Mouse (Mus musculus) neural tube, embryonic 15.5 days (tissue): ENCODE results near the gene Sqstm1. TPM values are rescaled to one million over a fixed set of nuclear protein-coding genes. Genes with fewer than 3 reads are reported as not detected.

Experiments used
- ATAC-seq: fragments of 200-750 bp; cut with Nextera tagmentation; 2 replicates; pipeline ENCODE4 v1.8.0; 2017; ENCODE audit warnings: mild to moderate bottlenecking, moderate TSS enrichment, moderate library complexity; ENCODE audit not compliant: low FRiP score
- H3K27ac ChIP-seq: fragments of 300-500 bp; sonication (generic); replicated peaks from 2 replicates; pipeline ENCODE4 v1.5.1; 2015; ENCODE audit warnings: mild to moderate bottlenecking, inconsistent platforms
- H3K27me3 ChIP-seq: fragments of 300-500 bp; sonication (generic); replicated peaks from 2 replicates; pipeline ENCODE4 v1.6.1; 2015; ENCODE audit warnings: inconsistent platforms
- H3K36me3 ChIP-seq: fragments of 300-500 bp; sonication (generic); 2 replicates; pipeline ENCODE4 v1.6.1; 2015; ENCODE audit warnings: inconsistent platforms
- H3K4me1 ChIP-seq: fragments of 300-500 bp; sonication (generic); 2 replicates; pipeline ENCODE4 v1.6.1; 2015; ENCODE audit warnings: inconsistent platforms
- H3K4me2 ChIP-seq: fragments of 300-500 bp; sonication (generic); 2 replicates; pipeline ENCODE4 v1.6.1; 2015; ENCODE audit warnings: inconsistent platforms, mild to moderate bottlenecking, moderate library complexity
- H3K4me3 ChIP-seq: fragments of 300-500 bp; sonication (generic); replicated peaks from 2 replicates; pipeline ENCODE4 v1.5.1; 2015; ENCODE audit warnings: mild to moderate bottlenecking, inconsistent platforms
- H3K9ac ChIP-seq: fragments of 300-500 bp; sonication (generic); replicated peaks from 2 replicates; pipeline ENCODE4 v1.6.1; 2015; ENCODE audit warnings: mild to moderate bottlenecking, inconsistent platforms
- H3K9me3 ChIP-seq: fragments of 300-500 bp; sonication (generic); replicated peaks from 2 replicates; pipeline ENCODE4 v1.6.1; 2016; ENCODE audit warnings: inconsistent platforms
- WGBS: fragments of 180-500 bp; shearing (Covaris S2); methylation state at CpG from one replicate; pipeline ENCODE4 v1.1.7; 2015; ENCODE audit warnings: mixed read lengths; 5-methylcytosine and 5-hydroxymethylcytosine counted together
- polyA plus RNA-seq: library from polyadenylated mRNA; unstranded; fragments of >200 nt; fragmentation: Nextera tagmentation; extraction: Ambion mirVana; gene quantifications from 2 replicates; pipeline ENCODE4 v1.2.1, GENCODE M21; 2015

The Sqstm1 gene
- polyA plus RNA-seq, 1 experiment from 2014 or later: 450 TPM

DNA sequence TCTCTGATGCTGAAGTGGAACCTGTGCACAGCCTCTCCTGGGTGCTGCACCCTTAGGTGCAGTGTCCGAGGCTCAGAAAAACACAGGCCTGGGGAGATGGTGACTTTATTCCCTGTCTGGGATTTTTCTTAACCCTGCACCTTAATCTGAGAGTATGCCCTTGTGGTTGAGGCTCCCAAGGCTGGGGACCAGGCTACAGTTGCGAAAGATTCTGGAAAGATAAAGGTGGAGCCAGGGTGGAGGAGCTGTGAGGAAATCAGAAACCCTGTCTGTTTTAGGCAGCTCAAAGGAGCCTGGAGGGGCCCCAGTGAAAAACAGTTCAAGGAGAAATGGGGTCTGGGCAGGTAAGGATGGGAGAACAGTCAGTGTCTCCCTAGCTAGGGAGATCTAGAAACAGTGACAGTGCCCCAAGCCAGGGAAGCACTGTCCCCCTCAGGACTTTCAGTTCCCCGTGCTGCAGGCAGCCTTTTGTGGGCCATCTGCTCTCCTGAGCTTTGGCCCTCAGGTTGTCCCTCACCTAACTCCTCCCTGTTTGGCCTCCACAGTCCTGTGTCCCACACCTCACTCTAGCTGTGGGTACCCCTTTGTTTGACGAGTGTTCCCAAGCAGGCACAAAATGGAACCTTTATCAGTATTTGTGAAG lies 6.2 kb upstream of the Sqstm1 start:
- Histone ChIP-seq H3K27ac (no peak overlapping the region), H3K36me3 (no peaks in the 10 kb centered on the region), H3K4me1 (peaks cover 22% of the 10 kb centered on the region), H3K9ac (no peak overlapping the region), H3K4me3 (no peak overlapping the region), H3K27me3 (no peaks in the 10 kb centered on the region), H3K4me2 (no peak overlapping the region), H3K9me3 (no peaks in the 10 kb centered on the region)
- 84% methylated on average over 4 of the region's 4 CpGs for WGBS
- no peak for ATAC-seq

DNA sequence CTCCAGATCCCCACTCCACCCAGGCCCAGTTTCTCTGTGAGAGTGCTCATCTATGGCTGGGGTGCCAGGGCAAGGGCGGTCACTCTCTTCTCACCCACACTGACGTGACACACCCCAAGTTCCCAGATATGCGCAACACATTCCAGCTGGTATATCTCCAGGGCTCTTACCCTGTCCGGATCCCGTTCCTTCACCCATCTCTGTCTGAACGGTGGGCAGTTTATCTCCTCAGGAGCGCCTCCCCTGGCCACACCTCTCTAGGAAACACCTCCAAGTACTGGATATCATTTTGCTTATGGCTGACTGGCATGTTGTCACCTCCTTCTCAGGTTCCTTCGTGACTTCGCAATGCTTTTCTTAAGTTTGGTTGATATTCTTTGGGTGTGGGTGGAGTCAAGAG lies 5.0 kb upstream of the Sqstm1 start:
- no peaks in the 10 kb centered on the region for H3K9me3 ChIP-seq
- H3K27ac ChIP-seq: peak overlapping the region; percentile 48; the same call in 1 of the 2 replicates
- peaks cover 32% of the 10 kb centered on the region for H3K4me1 ChIP-seq
- ATAC-seq: no peak
- H3K4me2 ChIP-seq: peak overlapping the region; percentile 35
- H3K4me3 ChIP-seq: no peak overlapping the region
- no peaks in the 10 kb centered on the region for H3K27me3 ChIP-seq
- H3K36me3 ChIP-seq: no peaks in the 10 kb centered on the region
- H3K9ac ChIP-seq: 0 out of 2 replicates have a peak overlapping the region, but pooled peaks have one; percentile 21
- 27% methylated on average over 9 of the region's 9 CpGs for WGBS

DNA sequence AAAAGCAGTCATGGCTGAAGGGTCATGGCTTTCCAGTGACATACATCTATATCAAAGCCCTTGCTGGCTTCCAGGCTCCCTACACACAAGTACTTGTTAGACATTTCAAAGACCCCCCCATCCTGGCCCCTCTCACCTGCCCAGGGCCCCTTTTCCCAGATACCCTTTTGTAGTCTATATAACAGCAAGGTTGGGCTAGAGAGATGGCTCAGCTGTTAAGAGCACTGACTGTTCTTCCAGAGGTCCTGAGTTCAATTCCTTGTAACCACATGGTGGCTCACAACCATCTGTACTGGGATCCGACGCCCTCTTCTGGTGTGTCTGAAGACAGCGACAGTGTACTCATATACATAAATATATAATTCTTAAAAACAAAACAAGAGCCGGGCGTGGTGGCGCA lies 4.0 kb upstream of the Sqstm1 start:
- H3K9me3 ChIP-seq: no peaks in the 10 kb centered on the region
- WGBS: 92% methylated on average over 6 of the region's 6 CpGs
- H3K9ac ChIP-seq: no peak overlapping the region
- H3K36me3 ChIP-seq: no peaks in the 10 kb centered on the region
- H3K4me3 ChIP-seq: no peak overlapping the region
- peaks cover 33% of the 10 kb centered on the region for H3K4me1 ChIP-seq
- H3K27me3 ChIP-seq: no peaks in the 10 kb centered on the region
- no peak for ATAC-seq
- H3K27ac ChIP-seq: no peak overlapping the region
- H3K4me2 ChIP-seq: no peak overlapping the region

DNA sequence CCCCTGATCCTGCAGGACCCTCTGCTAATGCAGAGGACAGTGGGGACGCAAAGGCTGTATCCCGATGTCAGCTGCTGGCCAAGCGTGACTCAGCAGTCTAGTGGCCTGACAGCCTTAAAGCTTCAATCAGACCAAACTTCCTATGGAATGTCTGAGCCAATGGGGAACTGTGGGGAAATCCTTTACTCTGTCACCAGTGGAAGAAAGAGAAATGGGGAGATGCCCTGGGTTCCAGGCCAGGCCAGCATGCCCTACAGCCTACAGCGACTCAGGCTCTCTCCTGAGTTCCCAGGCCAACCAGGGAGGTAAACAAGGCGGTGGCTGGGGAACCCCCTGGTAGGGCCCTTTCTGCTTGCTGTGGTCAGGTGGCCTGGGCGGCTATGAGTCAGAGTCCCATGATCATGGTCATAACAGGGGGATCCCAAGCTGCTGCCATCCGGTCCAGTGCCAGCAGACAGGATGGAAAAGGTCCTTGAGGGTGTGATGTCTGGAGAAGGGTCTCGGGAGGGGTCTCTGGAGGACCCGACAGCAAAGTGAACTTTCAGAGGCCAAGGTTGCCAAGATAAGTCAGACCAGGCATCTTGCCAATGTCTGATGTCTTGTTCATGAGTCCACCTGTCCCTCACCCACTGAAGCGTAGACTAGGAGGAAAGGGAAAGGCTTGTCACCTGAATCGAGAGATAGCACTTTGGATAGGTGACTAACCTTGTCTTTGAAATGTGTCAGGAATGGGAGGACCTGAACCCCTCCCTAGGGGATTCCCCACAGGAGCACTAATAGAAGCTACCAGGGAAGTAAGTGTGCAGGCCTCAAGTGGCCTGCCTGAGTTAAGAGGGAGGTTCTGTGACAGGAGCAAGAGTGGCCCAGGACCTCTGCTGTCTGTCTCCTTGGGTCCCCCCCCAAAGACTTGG lies 2.5 kb upstream of the Sqstm1 start:
- ATAC-seq: no peak
- Histone ChIP-seq H3K36me3 (no peaks in the 10 kb centered on the region), H3K27me3 (no peaks in the 10 kb centered on the region), H3K4me2 (no peak overlapping the region), H3K9ac (no peak overlapping the region), H3K4me1 (peaks cover 43% of the 10 kb centered on the region), H3K4me3 (no peak overlapping the region), H3K27ac (no peak overlapping the region), H3K9me3 (no peaks in the 10 kb centered on the region)
- WGBS: 71% methylated on average over 11 of the region's 11 CpGs

DNA sequence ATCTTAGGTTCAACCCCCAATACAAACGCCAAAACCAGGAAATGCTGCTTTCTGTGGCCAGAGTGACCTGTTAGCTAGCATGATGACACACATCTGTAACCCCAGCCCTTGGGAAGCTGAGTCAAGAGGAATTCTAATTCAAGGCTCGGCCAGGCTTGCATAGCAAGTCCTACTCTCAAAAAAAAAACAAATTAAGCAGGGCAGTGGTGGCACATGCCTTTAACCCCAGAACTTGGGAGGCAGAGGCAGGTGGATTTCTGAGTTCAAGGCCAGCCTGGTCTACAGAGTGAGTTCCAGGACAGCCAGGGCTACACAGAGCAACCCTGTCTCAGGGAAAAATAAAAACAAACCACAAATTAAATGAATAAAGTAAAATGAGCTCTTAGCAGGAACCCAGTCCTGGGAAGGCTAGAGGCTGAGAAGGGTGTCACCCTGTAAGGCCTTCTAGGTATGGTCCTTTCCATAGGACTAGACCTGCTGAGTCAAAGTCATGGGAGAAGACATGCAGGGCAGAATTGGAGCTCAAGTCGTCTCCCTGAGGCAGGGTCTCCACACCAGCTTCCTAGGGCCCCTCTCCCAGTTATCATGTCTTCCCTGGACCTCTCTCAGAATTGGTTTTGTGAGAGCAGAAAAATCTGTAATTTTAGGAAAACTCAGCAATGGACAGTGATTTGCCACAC lies 1.6 kb upstream of the Sqstm1 start:
- H3K4me3 ChIP-seq: no peak overlapping the region
- H3K9me3 ChIP-seq: no peaks in the 10 kb centered on the region
- peaks cover 46% of the 10 kb centered on the region for H3K4me1 ChIP-seq
- peaks cover 8% of the 10 kb centered on the region for H3K36me3 ChIP-seq
- WGBS: 76% methylated on average over 3 of the region's 3 CpGs
- H3K9ac ChIP-seq: no peak overlapping the region
- no peaks in the 10 kb centered on the region for H3K27me3 ChIP-seq
- H3K4me2 ChIP-seq: no peak overlapping the region
- H3K27ac ChIP-seq: no peak overlapping the region
- no peak for ATAC-seq

DNA sequence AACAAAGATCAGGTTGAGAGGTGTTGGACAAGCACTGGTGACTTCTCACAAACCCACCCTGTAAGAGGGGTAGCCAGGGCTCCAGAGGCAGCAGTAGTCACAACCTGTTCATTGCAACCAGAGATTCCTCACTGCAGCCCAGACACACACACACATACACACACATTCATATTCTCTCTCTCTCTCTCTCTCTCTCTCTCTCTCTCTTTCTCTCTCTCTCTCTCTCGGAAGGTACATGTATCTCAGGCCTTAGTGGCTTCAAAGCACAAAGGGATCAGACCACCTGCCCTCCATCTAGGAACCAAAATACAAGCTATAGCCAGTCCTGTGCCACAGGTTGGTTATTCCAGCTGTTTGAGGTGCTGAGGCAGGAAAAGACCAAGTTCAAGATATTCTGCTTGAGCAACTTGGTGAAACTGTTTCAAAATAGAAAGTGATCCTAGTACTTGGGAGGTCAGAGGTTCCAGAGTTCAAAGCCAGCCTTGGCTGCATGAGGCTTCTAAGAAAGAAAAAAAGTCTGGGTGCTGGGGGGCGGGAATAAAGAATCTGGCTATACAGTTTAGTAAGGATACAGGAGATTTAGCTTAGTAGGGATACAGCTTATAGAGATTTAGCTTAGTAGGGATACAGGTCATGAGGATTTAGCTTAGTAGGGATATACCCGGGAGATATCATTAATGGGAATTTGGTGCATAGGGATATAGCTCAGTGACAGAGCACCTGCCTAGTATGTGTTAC lies 864 bp upstream of the Sqstm1 start:
- Histone ChIP-seq H3K4me2 (peak overlapping the region; percentile 75), H3K36me3 (peaks cover 15% of the 10 kb centered on the region), H3K9ac (peak overlapping the region; percentile 99), H3K4me1 (peaks cover 46% of the 10 kb centered on the region), H3K27ac (peak overlapping the region; percentile 98), H3K9me3 (no peaks in the 10 kb centered on the region), H3K4me3 (peak overlapping the region; percentile 98), H3K27me3 (no peaks in the 10 kb centered on the region)
- no peak for ATAC-seq
- WGBS: 93% methylated on average over 3 of the region's 3 CpGs

DNA sequence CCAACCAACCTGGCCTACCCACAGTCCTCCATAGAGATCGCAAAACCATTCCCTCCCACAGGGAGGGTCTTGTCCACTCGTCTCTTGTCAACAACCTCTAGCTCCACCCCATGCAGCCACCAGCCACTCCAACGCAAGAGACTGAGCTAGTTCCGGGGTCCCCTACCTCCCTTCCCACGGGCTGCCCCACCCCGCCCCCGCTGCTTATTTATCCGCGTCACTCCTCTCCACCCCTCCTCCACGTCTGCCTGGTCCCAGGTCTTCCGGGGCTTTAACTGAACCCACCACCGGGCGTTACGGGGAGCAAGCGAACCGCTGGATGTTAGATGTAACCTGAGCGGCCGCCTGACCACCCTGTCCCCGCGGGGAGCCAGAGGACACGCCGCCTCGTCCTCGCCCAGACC lies 524 bp downstream of the Sqstm1 start:
- Histone ChIP-seq H3K27me3 (no peaks in the 10 kb centered on the region), H3K4me1 (peaks cover 33% of the 10 kb centered on the region), H3K4me2 (peak overlapping the region; percentile 75), H3K36me3 (peaks cover 29% of the 10 kb centered on the region), H3K9ac (peak overlapping the region; percentile 99), H3K9me3 (no peaks in the 10 kb centered on the region), H3K27ac (peak overlapping the region; percentile 98), H3K4me3 (peak overlapping the region; percentile 98)
- WGBS: under 1% methylated on average over 24 of the region's 24 CpGs
- ATAC-seq: peak; percentile 93

DNA sequence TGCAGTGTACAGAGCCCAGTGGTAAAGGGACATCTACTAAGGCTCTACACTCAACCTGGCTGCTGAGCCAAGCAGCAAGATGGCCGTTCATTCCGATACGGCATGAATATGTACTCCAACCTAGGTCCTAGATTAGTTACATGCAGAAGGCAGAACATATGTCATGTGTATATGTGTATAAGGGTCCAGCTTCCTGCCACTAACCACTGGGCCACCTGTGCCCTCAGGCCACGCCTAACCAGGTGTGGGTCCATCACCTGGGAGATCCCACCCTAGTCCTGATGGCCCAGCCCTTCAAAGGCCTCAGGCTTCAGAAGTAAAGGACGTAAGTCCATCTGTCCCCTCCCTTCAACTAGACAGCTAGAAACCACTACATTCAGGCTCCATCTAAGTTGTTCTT lies 2.6 kb downstream of the Sqstm1 start:
- H3K9me3 ChIP-seq: no peaks in the 10 kb centered on the region
- no peak overlapping the region for H3K4me2 ChIP-seq
- peaks cover 48% of the 10 kb centered on the region for H3K36me3 ChIP-seq
- H3K9ac ChIP-seq: no peak overlapping the region
- no peaks in the 10 kb centered on the region for H3K27me3 ChIP-seq
- H3K27ac ChIP-seq: no peak overlapping the region
- no peak for ATAC-seq
- 94% methylated on average over 5 of the region's 5 CpGs for WGBS
- H3K4me3 ChIP-seq: no peak overlapping the region
- H3K4me1 ChIP-seq: peaks cover 33% of the 10 kb centered on the region

DNA sequence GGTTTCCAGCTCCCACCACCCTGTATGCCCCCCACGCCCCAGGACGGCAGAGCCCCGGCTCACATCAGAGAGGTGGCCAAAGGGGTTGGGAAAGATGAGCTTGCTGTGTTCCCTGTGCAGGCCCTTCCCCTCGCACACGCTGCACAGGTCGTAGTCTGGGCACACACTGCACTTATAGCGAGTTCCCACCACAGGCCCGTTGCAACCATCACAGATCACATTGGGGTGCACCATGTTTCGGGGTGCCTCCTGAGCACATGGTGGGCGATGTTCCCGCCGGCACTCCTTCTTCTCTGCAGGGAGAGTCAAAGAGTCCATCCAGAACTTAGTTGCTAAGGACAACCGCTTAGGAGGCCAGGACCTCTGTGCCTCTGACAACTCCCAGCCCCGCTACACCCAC lies 3.3 kb downstream of the Sqstm1 start:
- no peak overlapping the region for H3K9ac ChIP-seq
- no peak for ATAC-seq
- H3K4me1 ChIP-seq: peaks cover 33% of the 10 kb centered on the region
- H3K27me3 ChIP-seq: no peaks in the 10 kb centered on the region
- no peak overlapping the region for H3K27ac ChIP-seq
- H3K4me3 ChIP-seq: no peak overlapping the region
- H3K36me3 ChIP-seq: peaks cover 55% of the 10 kb centered on the region
- H3K4me2 ChIP-seq: no peak overlapping the region
- 94% methylated on average over 14 of the region's 14 CpGs for WGBS
- no peaks in the 10 kb centered on the region for H3K9me3 ChIP-seq

DNA sequence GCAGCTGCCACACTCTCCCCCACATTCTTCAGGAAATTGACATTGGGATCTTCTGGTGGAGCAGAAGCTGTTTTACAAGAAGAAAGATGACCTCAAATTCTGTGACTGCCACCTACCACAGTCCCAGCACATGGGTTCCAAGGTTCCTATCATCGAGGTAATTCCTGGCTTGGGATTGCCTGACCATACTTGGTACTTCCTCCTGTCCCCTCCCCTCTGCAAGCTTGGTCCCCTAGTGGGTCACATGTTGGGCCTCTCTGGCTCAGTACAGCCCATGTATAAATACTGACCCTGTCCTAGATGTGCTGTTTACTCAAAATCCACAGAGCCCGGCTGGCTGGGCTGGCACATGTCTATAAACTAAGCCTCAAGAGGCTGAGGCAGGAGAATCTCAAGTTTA lies 4.6 kb downstream of the Sqstm1 start:
- H3K27ac ChIP-seq: no peak overlapping the region
- H3K4me3 ChIP-seq: no peak overlapping the region
- H3K4me1 ChIP-seq: peaks cover 26% of the 10 kb centered on the region
- H3K9me3 ChIP-seq: no peaks in the 10 kb centered on the region
- no peak for ATAC-seq
- H3K4me2 ChIP-seq: no peak overlapping the region
- H3K27me3 ChIP-seq: no peaks in the 10 kb centered on the region
- 96% methylated on average over 2 of the region's 2 CpGs for WGBS
- H3K9ac ChIP-seq: no peak overlapping the region
- peaks cover 68% of the 10 kb centered on the region for H3K36me3 ChIP-seq

DNA sequence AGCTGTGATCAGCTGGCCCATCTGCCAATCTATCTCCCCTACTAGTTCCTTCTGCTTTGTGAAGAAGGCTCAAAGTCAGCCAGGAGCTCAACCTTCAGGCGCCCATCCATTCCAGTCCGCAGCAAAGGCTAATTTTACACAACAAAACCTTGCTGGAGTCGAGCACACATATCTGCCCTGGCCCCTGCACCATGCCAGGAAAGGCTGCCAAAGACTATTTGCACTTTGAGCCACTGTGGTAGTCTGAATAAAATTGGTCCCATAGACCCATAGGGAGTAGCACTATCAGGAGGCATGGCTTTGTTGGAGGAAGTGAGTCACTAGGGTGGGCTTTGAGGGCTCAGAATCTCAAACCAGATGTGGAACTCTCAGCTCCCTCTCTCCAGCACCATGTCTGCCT lies 5.2 kb downstream of the Sqstm1 start:
- Histone ChIP-seq H3K27me3 (no peaks in the 10 kb centered on the region), H3K4me1 (peaks cover 23% of the 10 kb centered on the region), H3K36me3 (peaks cover 74% of the 10 kb centered on the region), H3K27ac (no peak overlapping the region), H3K4me2 (no peak overlapping the region), H3K9ac (no peak overlapping the region), H3K9me3 (no peaks in the 10 kb centered on the region), H3K4me3 (no peak overlapping the region)
- ATAC-seq: no peak
- 87% methylated on average over 3 of the region's 3 CpGs for WGBS
